Mouse (Mus musculus) thymus, adult 2 months (tissue): Measurements from ENCODE around the gene Gm21060. TPM values are rescaled to one million over a fixed set of nuclear protein-coding genes. Genes with fewer than 3 reads are reported as not detected.

Experiments
- DNase-seq: peaks from one replicate; pipeline ENCODE4 v3.0.0; 2021
- H3K27ac ChIP-seq: fragments of 200-500 bp; 2 replicates; pipeline ENCODE4 v1.5.1; 2012; ENCODE audit warnings: low read length, control low read depth; ENCODE audit not compliant: control insufficient read depth, insufficient read depth
- H3K27me3 ChIP-seq: fragments of 200-500 bp; 2 replicates; pipeline ENCODE4 v1.6.1; 2012; ENCODE audit warnings: mild to moderate bottlenecking, low read length, moderate library complexity, mixed read lengths; ENCODE audit not compliant: control insufficient read depth, insufficient read depth
- H3K36me3 ChIP-seq: fragments of 200-500 bp; 2 replicates; pipeline ENCODE4 v1.6.1; 2012; ENCODE audit warnings: mild to moderate bottlenecking, low read length, moderate library complexity; ENCODE audit not compliant: control insufficient read depth, insufficient read depth
- H3K4me1 ChIP-seq: fragments of 200-500 bp; replicated peaks from 2 replicates; pipeline ENCODE4 v1.6.1; 2012; ENCODE audit warnings: low read length; ENCODE audit not compliant: control insufficient read depth, insufficient read depth
- H3K4me3 ChIP-seq: fragments of 200-500 bp; 2 replicates; pipeline ENCODE4 v1.5.1; 2012; ENCODE audit warnings: mild to moderate bottlenecking, low read length, control low read depth, moderate library complexity; ENCODE audit not compliant: control insufficient read depth, insufficient read depth
- CTCF ChIP-seq: fragments of 200-500 bp; IDR thresholded peaks from 2 replicates; pipeline ENCODE4 v1.5.1; 2012; ENCODE audit warnings: mild to moderate bottlenecking, control low read depth, low read length, moderate library complexity, borderline replicate concordance; ENCODE audit not compliant: control insufficient read depth, poor library complexity, insufficient read depth; ENCODE audit errors: extremely low read depth
- POLR2A ChIP-seq: fragments of 200-500 bp; IDR thresholded peaks from 2 replicates; pipeline ENCODE4 v1.6.1; 2012; ENCODE audit warnings: mild to moderate bottlenecking, low read length, control low read depth, moderate library complexity; ENCODE audit not compliant: control insufficient read depth, poor library complexity, insufficient read depth; ENCODE audit errors: extremely low read depth
- WGBS: fragments of 180-500 bp; shearing (Covaris S2); methylation state at CpG from one replicate; pipeline ENCODE4 v1.1.7; 2018; 5-methylcytosine and 5-hydroxymethylcytosine counted together
- polyA plus RNA-seq: library from polyadenylated mRNA; depleted of rRNA; stranded (reverse); fragments of >200 nt; gene quantifications from 2 replicates; pipeline ENCODE4 v1.2.3, GENCODE M21; 2012

Gene Gm21060
- polyA plus RNA-seq, 1 experiment = not detected

GRCm38 (mm10) chr19:61267141-61267540 is 29.7 kb downstream of the Gm21060 start:
- no peak for TF ChIP-seq CTCF
- no peak for TF ChIP-seq POLR2A
- no peaks in the 10 kb centered on the region for H3K36me3 ChIP-seq
- no peaks in the 10 kb centered on the region for H3K4me1 ChIP-seq
- WGBS = 24% methylated on average over 7 of the region's 7 CpGs
- DNase-seq = no peak
- H3K27me3 ChIP-seq = no peaks in the 10 kb centered on the region
- H3K27ac ChIP-seq = no peak overlapping the region
- H3K4me3 ChIP-seq = no peak overlapping the region

GRCm38 (mm10) chr19:61266651-61267050 is 30.2 kb downstream of the Gm21060 start:
- no peaks in the 10 kb centered on the region for H3K36me3 ChIP-seq
- H3K4me3 ChIP-seq = no peak overlapping the region
- no peaks in the 10 kb centered on the region for H3K27me3 ChIP-seq
- peak; percentile 42 for DNase-seq
- no peak overlapping the region for H3K27ac ChIP-seq
- no peaks in the 10 kb centered on the region for H3K4me1 ChIP-seq
- 4% methylated on average over 26 of the region's 26 CpGs for WGBS
- TF ChIP-seq CTCF = no peak
- no peak for TF ChIP-seq POLR2A

DNA sequence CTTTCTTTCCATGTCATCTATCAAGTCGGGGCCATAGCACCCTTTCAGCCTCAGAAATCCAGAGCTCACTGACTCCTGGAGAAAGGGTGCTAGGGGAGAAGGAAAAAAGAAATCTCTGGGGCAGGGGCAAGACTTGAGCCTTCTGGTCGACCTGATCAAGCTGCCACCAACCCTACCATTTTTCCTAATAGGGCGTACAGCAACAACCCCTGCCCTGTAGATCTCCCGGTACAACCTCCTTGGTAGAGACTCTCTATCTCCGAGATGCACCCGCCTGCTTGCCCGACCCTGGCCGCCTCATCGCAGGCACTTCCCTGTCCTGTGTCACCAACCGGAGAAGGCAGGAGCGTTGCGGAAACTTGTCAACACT is 30.6 kb downstream of the Gm21060 start:
- no peaks in the 10 kb centered on the region for H3K27me3 ChIP-seq
- TF ChIP-seq CTCF (no peak), POLR2A (no peak)

GRCm38 (mm10) chr19:61265349-61266245 is 31.3 kb downstream of the Gm21060 start:
- Histone ChIP-seq H3K4me1 (no peaks in the 10 kb centered on the region), H3K27ac (no peak overlapping the region), H3K4me3 (no peak overlapping the region), H3K36me3 (no peaks in the 10 kb centered on the region), H3K27me3 (no peaks in the 10 kb centered on the region)
- peak; percentile 71 for DNase-seq
- 5% methylated on average over 3 of the region's 3 CpGs for WGBS
- no peak for TF ChIP-seq CTCF
- TF ChIP-seq POLR2A = no peak

More for the DNA sequence above, 30.6 kb downstream of the Gm21060 start:
- under 1% methylated on average over 12 of the region's 12 CpGs for WGBS
- Histone ChIP-seq H3K27ac (no peak overlapping the region), H3K4me3 (no peak overlapping the region), H3K4me1 (no peaks in the 10 kb centered on the region), H3K36me3 (no peaks in the 10 kb centered on the region)
- DNase-seq = peak; percentile 55

DNA sequence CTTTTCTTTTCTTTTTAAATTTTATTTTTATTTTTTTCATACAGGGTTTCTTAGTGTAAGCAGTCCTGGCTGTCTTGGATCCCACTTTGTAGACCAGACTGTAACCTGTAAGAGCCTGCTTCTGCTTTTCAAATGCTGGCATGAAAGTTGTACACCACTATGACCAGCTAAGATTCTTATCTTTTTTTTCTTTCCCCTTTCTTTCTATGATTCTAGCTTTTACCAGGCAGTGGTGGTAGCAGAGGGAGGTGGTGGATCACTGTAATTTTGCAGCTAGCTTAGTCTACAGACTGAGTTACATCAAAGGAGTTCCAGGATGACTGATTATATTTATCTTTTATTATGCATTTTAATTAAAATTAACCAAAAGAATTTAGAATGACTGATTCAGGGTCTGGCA is 31.9 kb downstream of the Gm21060 start:
- Histone ChIP-seq H3K27ac (no peak overlapping the region), H3K4me1 (no peaks in the 10 kb centered on the region), H3K27me3 (no peaks in the 10 kb centered on the region), H3K4me3 (no peak overlapping the region), H3K36me3 (no peaks in the 10 kb centered on the region)
- no peak for TF ChIP-seq CTCF
- TF ChIP-seq POLR2A = no peak
- DNase-seq = no peak

DNA sequence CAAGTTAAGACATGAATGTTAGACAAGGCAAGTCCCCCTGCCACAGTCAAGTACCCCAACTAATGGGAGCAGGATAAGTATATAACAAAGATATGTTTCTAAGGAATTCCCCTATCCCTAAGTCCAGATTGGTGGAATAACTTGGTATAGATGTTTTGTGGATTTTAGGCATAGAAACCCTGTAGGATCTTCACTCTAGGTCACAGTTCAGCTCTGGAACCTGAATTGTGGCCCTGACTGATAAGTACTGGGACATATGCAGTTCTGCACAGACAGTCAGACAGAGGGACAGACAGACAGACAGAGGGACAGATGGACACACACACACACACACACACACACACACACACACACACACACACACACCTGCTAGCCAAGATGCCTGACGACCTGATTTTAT is 32.6 kb downstream of the Gm21060 start:
- H3K27me3 ChIP-seq = no peaks in the 10 kb centered on the region
- no peaks in the 10 kb centered on the region for H3K4me1 ChIP-seq
- TF ChIP-seq CTCF (no peak), POLR2A (no peak)
- no peak overlapping the region for H3K27ac ChIP-seq
- no peak for DNase-seq
- H3K36me3 ChIP-seq = no peaks in the 10 kb centered on the region
- WGBS = 100% methylated on average over 1 of the region's 1 CpGs
- H3K4me3 ChIP-seq = no peak overlapping the region
